ENCODE assay signal across 16 mouse cellular contexts in the genomic region with DNA sequence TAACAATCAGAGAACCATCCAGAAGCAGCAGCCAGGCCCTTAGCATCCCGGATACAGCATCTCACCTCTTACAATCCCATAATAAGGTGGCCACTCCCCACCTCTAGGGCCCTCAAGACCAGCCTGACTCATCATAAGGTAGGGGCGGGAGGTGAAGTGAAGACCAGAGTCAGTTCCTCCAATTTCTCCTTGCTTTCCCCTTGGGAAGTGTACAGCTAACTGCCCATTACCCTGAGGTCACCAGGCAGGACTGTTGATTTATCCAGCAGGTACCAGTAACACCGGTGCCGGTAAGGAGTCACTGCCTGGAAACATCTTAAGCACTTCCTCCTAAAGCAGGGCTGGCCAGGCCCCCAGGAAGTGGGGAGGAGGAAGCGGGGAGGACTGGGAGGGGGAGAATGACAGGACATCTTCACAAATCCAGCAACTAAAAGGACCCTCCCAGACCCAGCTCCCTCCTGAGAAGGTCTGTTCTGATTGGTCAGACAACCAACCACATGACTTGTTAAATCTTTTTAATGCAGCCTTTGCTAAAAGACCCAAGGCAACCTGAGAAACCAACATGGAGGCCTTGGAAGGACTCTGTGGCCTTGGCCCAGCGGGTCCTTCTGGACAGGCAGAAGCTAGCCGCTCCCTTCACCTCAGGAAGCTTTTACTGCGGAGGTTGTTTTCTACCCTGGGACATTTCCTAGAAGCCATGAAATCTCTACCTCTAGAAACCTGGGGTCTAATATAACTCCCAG. TPM values are rescaled to one million over a fixed set of nuclear protein-coding genes. Genes with fewer than 3 reads are reported as not detected.
DNase-seq lines count a peak whose midpoint lies in the region; ATAC-seq and TF ChIP-seq lines count a peak whose summit lies in the region.
"Had no signal": no experiment of that assay in that cellular context is flagged by ENCODE, and none has a peak within 500 bp of the region (broad histone marks: within the 10 kb centered on the region; RNA-seq: fewer than 3 reads in every experiment).

No protein-coding gene starts in this region.

- no peak overlapping the region for H3K4me3 ChIP-seq in kidney, postnatal 0 days (replicated peaks; ENCODE audit: low read depth, low read length)
- H3K4me3 ChIP-seq: forebrain, embryonic 13.5 days; limb, embryonic 15.5 days had no signal

- DNase-seq in kidney, postnatal 0 days (ENCODE audit: low spot score) = no peak
- DNase-seq in kidney, adult 18-20 months = no peak
- DNase-seq in 3T3-L1 (ENCODE audit: low read depth, low spot score) (peak; percentile 20), ES-CJ7 (ENCODE audit: low read depth, low spot score) (peak; percentile 84)
- peak; percentile 17 to 24 for DNase-seq in natural killer cell, adult 2 months (ENCODE audit: low spot score in 2 of 2)
- DNase-seq in neural tube, embryonic 10.5 days (ENCODE audit: extremely low spot score, low spot score) = no peak
- DNase-seq in right cerebral cortex, postnatal 4 days = no peak
- DNase-seq: heart, adult 18-20 months; heart, postnatal 4 days; layer of hippocampus, postnatal 36 days had no signal

- no peak overlapping the region for H3K4me2 ChIP-seq in kidney, postnatal 0 days (ENCODE audit: low read length)
- H3K4me2 ChIP-seq: forebrain, embryonic 13.5 days; limb, embryonic 15.5 days had no signal

- H3K36me3 ChIP-seq in kidney, postnatal 0 days (ENCODE audit: insufficient read depth, low read length) = no peaks in the 10 kb centered on the region
- H3K36me3 ChIP-seq: limb, embryonic 15.5 days had no signal

- H3K27me3 ChIP-seq in kidney, postnatal 0 days (ENCODE audit: insufficient read depth, low read length) = no peaks in the 10 kb centered on the region
- H3K27me3 ChIP-seq: forebrain, embryonic 13.5 days; limb, embryonic 15.5 days had no signal

- H3K4me1 ChIP-seq in kidney, postnatal 0 days (replicated peaks; ENCODE audit: insufficient read depth, low read length) = no peaks in the 10 kb centered on the region

- TF ChIP-seq CTCF in kidney, postnatal 0 days (IDR thresholded peaks at IDR 0.05; ENCODE audit: low read depth) = no peak

- H3K27ac ChIP-seq in kidney, postnatal 0 days = peak overlapping the region; percentile 70
- H3K27ac ChIP-seq: forebrain, embryonic 13.5 days; limb, embryonic 15.5 days; macrophage had no signal

- ATAC-seq in kidney, postnatal 0 days (replicated peaks; ENCODE audit: low FRiP score, low read depth) = no peak; the same call in 1 of the 2 replicates
- ATAC-seq in erythroblast, adult 5-6 weeks (replicated peaks; ENCODE audit: low FRiP score, poor library complexity, severe bottlenecking) = no peak
- ATAC-seq: forebrain, embryonic 13.5 days; intestine, postnatal 0 days had no signal

- no peak overlapping the region for H3K9ac ChIP-seq in kidney, postnatal 0 days (ENCODE audit: low read depth, low read length)
- H3K9ac ChIP-seq: forebrain, embryonic 13.5 days; limb, embryonic 15.5 days had no signal

- 82% methylated on average over 8 of the region's 8 CpGs for WGBS in kidney, postnatal 0 days

- H3K9me3 ChIP-seq in kidney, postnatal 0 days (replicated peaks; ENCODE audit: low read length) = no peaks in the 10 kb centered on the region
- H3K9me3 ChIP-seq: forebrain, embryonic 13.5 days; limb, embryonic 15.5 days had no signal

RNA-seq across cellular contexts. Expression of gene Sorl1, which starts 26.2 kb away (rescaled TPM):
- polyA plus RNA-seq in kidney, postnatal 0 days (2015; fragmentation: Nextera tagmentation; extraction: Ambion mirVana) = 11.1 and 11.8 TPM in 2 replicates
- total RNA-seq in erythroblast, adult 5-6 weeks (2015; ENCODE audit: low replicate concordance) = 20.2 and 21.5 TPM in 2 replicates
- 17.6 and 22.2 TPM in 2 replicates for total RNA-seq in erythroblast, adult 5-6 weeks (2017; ENCODE audit: low replicate concordance)
- total RNA-seq: MEL had no signal

Comparison
In these comparisons a context has a peak if more than half of its experiments do, and no peak if none do; other contexts are left out.
1. DNase-seq: peak in 3T3-L1 (single experiment), ES-CJ7 (single experiment) and natural killer cell, adult 2 months (2 of 2); none in kidney, postnatal 0 days (single experiment), kidney, adult 18-20 months (single experiment), neural tube, embryonic 10.5 days (single experiment) and right cerebral cortex, postnatal 4 days (single experiment).